Comparison of ENCODE assay signal across 8 mouse cellular contexts in genomic region chr10:34208031-34208430, GRCm38 (mm10). TPM values are rescaled to one million over a fixed set of nuclear protein-coding genes. Genes with fewer than 3 reads are reported as not detected.
DNase-seq lines count a peak whose midpoint lies in the region; ATAC-seq lines count a peak whose summit lies in the region.

No protein-coding gene starts in this region.

- peak overlapping the region; percentile 76 for H3K4me3 ChIP-seq in hindbrain, embryonic 12.5 days
- H3K4me3 ChIP-seq in midbrain, embryonic 10.5 days = peak overlapping the region; percentile 88

- no peaks in the 10 kb centered on the region for H3K36me3 ChIP-seq in hindbrain, embryonic 12.5 days
- no peaks in the 10 kb centered on the region for H3K36me3 ChIP-seq in midbrain, embryonic 10.5 days

- H3K9ac ChIP-seq in hindbrain, embryonic 12.5 days = peak overlapping the region; percentile 81; the same call in 1 of the 2 replicates

- H3K27ac ChIP-seq in hindbrain, embryonic 12.5 days = no peak overlapping the region
- peak overlapping the region; percentile 95 for H3K27ac ChIP-seq in midbrain, embryonic 10.5 days (replicated peaks)

- DNase-seq in heart, adult 11 months = peak; percentile 67
- no peak for DNase-seq in heart, postnatal 14 days
- peak; percentile 60 for DNase-seq in NIH3T3 (ENCODE audit: low read depth)
- no peak for DNase-seq in midbrain, embryonic 10.5 days (ENCODE audit: low spot score)
- no peak for DNase-seq in gastrocnemius, postnatal 4 days (ENCODE audit: low spot score in 2 of 2)

- H3K27me3 ChIP-seq in hindbrain, embryonic 12.5 days = no peaks in the 10 kb centered on the region
- no peaks in the 10 kb centered on the region for H3K27me3 ChIP-seq in midbrain, embryonic 10.5 days (ENCODE audit: low read depth, poor library complexity, severe bottlenecking)

- intact Hi-C loops in heart, postnatal 14 days (cut with DNase I) = no loop called here

- 5% methylated on average over 13 of the region's 13 CpGs for WGBS in hindbrain, embryonic 12.5 days
- 2% methylated on average over 13 of the region's 13 CpGs for WGBS in midbrain, embryonic 10.5 days

- H3K4me2 ChIP-seq in hindbrain, embryonic 12.5 days (replicated peaks) = peak overlapping the region; percentile 59

- H3K9me3 ChIP-seq in hindbrain, embryonic 12.5 days (replicated peaks) = no peaks in the 10 kb centered on the region
- no peaks in the 10 kb centered on the region for H3K9me3 ChIP-seq in midbrain, embryonic 10.5 days (replicated peaks)

- H3K4me1 ChIP-seq in hindbrain, embryonic 12.5 days = peaks cover 3% of the 10 kb centered on the region
- peaks cover 14% of the 10 kb centered on the region for H3K4me1 ChIP-seq in midbrain, embryonic 10.5 days

- ATAC-seq in hindbrain, embryonic 12.5 days (ENCODE audit: low FRiP score) = no peak
- ATAC-seq in monocyte, adult 5-6 weeks (replicated peaks; ENCODE audit: insufficient number of reproducible peaks, low FRiP score, low TSS enrichment, poor library complexity, severe bottlenecking) = no peak
- ATAC-seq in megakaryocyte-erythroid progenitor cell, adult 5-6 weeks (replicated peaks; ENCODE audit: low FRiP score, low TSS enrichment, poor library complexity, severe bottlenecking) = no peak

RNA-seq across cellular contexts. Expression of gene Dse, which starts 0.5 kb away (rescaled TPM):
- total RNA-seq in heart, postnatal 14 days (2021) = 1 to 10 TPM; 5.7 to 6.7 TPM
- polyA plus RNA-seq in hindbrain, embryonic 12.5 days (2016; fragmentation: Nextera tagmentation; extraction: Ambion mirVana) = 26.8 and 29.6 TPM in 2 replicates
- polyA plus RNA-seq in midbrain, embryonic 10.5 days (2016; fragmentation: Nextera tagmentation; extraction: Ambion mirVana) = 22.0 and 22.8 TPM in 2 replicates
- 10 to 100 TPM; 25.0 to 27.0 TPM for total RNA-seq in gastrocnemius, postnatal 4 days (2021)
- total RNA-seq in monocyte, adult 5-6 weeks (2017) = 52.8 to 55.4 TPM (median 53.9 TPM) in 3 replicates
- 2.4 TPM in 1 of 2 replicates, not detected in the other for total RNA-seq in megakaryocyte-erythroid progenitor cell, adult 5-6 weeks (2014; fragmentation: Nextera tagmentation)
- 3.9 TPM in 1 of 2 replicates, not detected in the other for total RNA-seq in megakaryocyte-erythroid progenitor cell, adult 5-6 weeks (2017)

Comparison
In these comparisons a context has a peak if more than half of its experiments do, and no peak if none do; other contexts are left out.
1. DNase-seq: peak in heart, adult 11 months (single experiment) and NIH3T3 (single experiment); none in heart, postnatal 14 days (0 of 2), midbrain, embryonic 10.5 days (single experiment) and gastrocnemius, postnatal 4 days (0 of 2).